Mouse (Mus musculus): Measurements from ENCODE around the gene Trim14. TPM values are rescaled to one million over a fixed set of nuclear protein-coding genes. Genes with fewer than 3 reads are reported as not detected.

Gene Trim14
- polyA plus RNA-seq, 1 experiment from 2014 or later: 1.7 TPM

GRCm38 (mm10) chr4:46543366-46544050, 7.6 kb upstream of the Trim14 start:
- Histone ChIP-seq H3K9ac (no peak overlapping the region), H3K27me3 (peaks cover 36% of the 10 kb centered on the region), H3K4me1 (replicated peaks) (no peaks in the 10 kb centered on the region), H3K27ac (no peak overlapping the region), H3K4me3 (no peak overlapping the region), H3K4me2 (no peak overlapping the region), H3K9me3 (replicated peaks) (no peaks in the 10 kb centered on the region), H3K36me3 (no peaks in the 10 kb centered on the region)
- WGBS: 83% methylated on average over 13 of the region's 13 CpGs
- ATAC-seq (replicated peaks; ENCODE audit: insufficient number of reproducible peaks, insufficient read depth, low FRiP score, low read depth): no peak

DNA sequence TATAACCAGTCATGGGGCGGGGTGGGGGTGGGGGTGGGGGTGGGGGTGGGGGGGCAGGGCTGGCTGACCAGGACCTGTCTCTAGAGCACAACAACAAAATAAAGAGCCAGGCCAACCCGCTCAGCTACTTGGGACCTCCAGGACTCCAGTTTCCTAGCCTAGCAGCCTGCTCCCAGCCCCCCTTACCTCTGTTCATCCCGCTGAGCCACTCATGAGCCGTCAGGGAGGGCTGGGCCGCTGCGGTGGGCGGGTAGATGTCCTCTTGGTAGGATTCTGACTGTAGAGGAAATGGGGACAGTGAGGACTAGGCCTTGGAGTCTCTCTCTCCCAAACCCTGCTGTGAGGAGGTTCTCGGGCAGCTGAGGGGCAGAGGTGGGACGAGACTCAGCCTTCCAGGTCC, 5.8 kb upstream of the Trim14 start:
- H3K9ac ChIP-seq: no peak overlapping the region
- 40% methylated on average over 9 of the region's 9 CpGs for WGBS
- no peak overlapping the region for H3K27ac ChIP-seq
- ATAC-seq (replicated peaks; ENCODE audit: insufficient number of reproducible peaks, insufficient read depth, low FRiP score, low read depth): no peak
- H3K36me3 ChIP-seq: no peaks in the 10 kb centered on the region
- H3K9me3 ChIP-seq (replicated peaks): no peaks in the 10 kb centered on the region
- no peak overlapping the region for H3K4me3 ChIP-seq
- peaks cover 48% of the 10 kb centered on the region for H3K27me3 ChIP-seq
- H3K4me1 ChIP-seq (replicated peaks): no peaks in the 10 kb centered on the region
- no peak overlapping the region for H3K4me2 ChIP-seq

GRCm38 (mm10) chr4:46539167-46539566, 3.2 kb upstream of the Trim14 start:
- Histone ChIP-seq H3K9ac (no peak overlapping the region), H3K4me2 (no peak overlapping the region), H3K27me3 (peaks cover 64% of the 10 kb centered on the region), H3K4me3 (no peak overlapping the region), H3K27ac (no peak overlapping the region), H3K36me3 (no peaks in the 10 kb centered on the region), H3K9me3 (replicated peaks) (no peaks in the 10 kb centered on the region), H3K4me1 (replicated peaks) (peaks cover 21% of the 10 kb centered on the region)
- no peak for ATAC-seq (replicated peaks; ENCODE audit: insufficient number of reproducible peaks, insufficient read depth, low FRiP score, low read depth)
- 63% methylated on average over 9 of the region's 9 CpGs for WGBS

- Histone ChIP-seq H3K36me3 (no peaks in the 10 kb centered on the region), H3K4me3 (peak overlapping the region; percentile 59), H3K9ac (peak overlapping the region; percentile 53), H3K9me3 (replicated peaks) (no peaks in the 10 kb centered on the region), H3K4me1 (replicated peaks) (peaks cover 24% of the 10 kb centered on the region), H3K4me2 (peak overlapping the region; percentile 80), H3K27ac (no peak overlapping the region), H3K27me3 (peaks cover 90% of the 10 kb centered on the region)
- WGBS: 5% methylated on average over 16 of the region's 16 CpGs
- ATAC-seq (replicated peaks; ENCODE audit: insufficient number of reproducible peaks, insufficient read depth, low FRiP score, low read depth): 0 out of 2 replicates have a peak, but pooled peaks have one; percentile 23
Measured at GRCm38 (mm10) chr4:46535094-46535830, 679 bp downstream of the Trim14 start.

GRCm38 (mm10) chr4:46533934-46534720, 1.8 kb downstream of the Trim14 start:
- 7% methylated on average over 29 of the region's 29 CpGs for WGBS
- H3K4me1 ChIP-seq (replicated peaks): peaks cover 24% of the 10 kb centered on the region
- peak overlapping the region; percentile 80 for H3K4me2 ChIP-seq
- no peak overlapping the region for H3K27ac ChIP-seq
- H3K4me3 ChIP-seq: peak overlapping the region; percentile 59
- H3K9me3 ChIP-seq (replicated peaks): no peaks in the 10 kb centered on the region
- H3K27me3 ChIP-seq: peaks cover 89% of the 10 kb centered on the region
- no peaks in the 10 kb centered on the region for H3K36me3 ChIP-seq
- peak overlapping the region; percentile 28; the same call in 1 of the 2 replicates for H3K9ac ChIP-seq
- no peak for ATAC-seq (replicated peaks; ENCODE audit: insufficient number of reproducible peaks, insufficient read depth, low FRiP score, low read depth)

DNA sequence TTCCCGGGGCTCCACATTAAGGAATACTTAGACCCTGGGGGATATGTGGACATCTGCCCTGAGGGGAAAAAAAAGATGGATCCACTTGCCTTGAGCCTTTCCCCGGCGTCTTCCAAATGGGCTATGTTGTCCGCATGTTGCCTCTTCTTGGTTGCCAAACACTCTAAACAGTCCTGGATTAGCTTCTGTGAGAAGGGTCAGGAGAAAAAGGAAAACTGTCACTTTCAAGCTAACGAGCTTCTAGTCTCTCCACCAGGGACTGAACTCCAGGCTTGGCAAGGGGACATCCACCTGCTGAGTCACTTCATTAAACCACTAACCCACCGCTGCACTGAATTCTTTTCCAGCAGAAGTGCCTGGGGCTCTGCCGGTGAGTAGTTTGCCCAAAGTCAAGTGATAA, 3.0 kb downstream of the Trim14 start:
- H3K36me3 ChIP-seq: no peaks in the 10 kb centered on the region
- H3K4me1 ChIP-seq (replicated peaks): peaks cover 24% of the 10 kb centered on the region
- peaks cover 80% of the 10 kb centered on the region for H3K27me3 ChIP-seq
- ATAC-seq (replicated peaks; ENCODE audit: insufficient number of reproducible peaks, insufficient read depth, low FRiP score, low read depth): no peak
- no peaks in the 10 kb centered on the region for H3K9me3 ChIP-seq (replicated peaks)
- 67% methylated on average over 7 of the region's 7 CpGs for WGBS
- no peak overlapping the region for H3K4me2 ChIP-seq
- no peak overlapping the region for H3K4me3 ChIP-seq
- no peak overlapping the region for H3K27ac ChIP-seq
- H3K9ac ChIP-seq: no peak overlapping the region

GRCm38 (mm10) chr4:46532511-46532910, 3.4 kb downstream of the Trim14 start:
- Histone ChIP-seq H3K4me3 (no peak overlapping the region), H3K27me3 (peaks cover 76% of the 10 kb centered on the region), H3K9me3 (replicated peaks) (no peaks in the 10 kb centered on the region), H3K4me2 (no peak overlapping the region), H3K9ac (no peak overlapping the region), H3K27ac (no peak overlapping the region), H3K4me1 (replicated peaks) (peaks cover 24% of the 10 kb centered on the region), H3K36me3 (no peaks in the 10 kb centered on the region)
- no peak for ATAC-seq (replicated peaks; ENCODE audit: insufficient number of reproducible peaks, insufficient read depth, low FRiP score, low read depth)
- WGBS: 78% methylated on average over 2 of the region's 2 CpGs

DNA sequence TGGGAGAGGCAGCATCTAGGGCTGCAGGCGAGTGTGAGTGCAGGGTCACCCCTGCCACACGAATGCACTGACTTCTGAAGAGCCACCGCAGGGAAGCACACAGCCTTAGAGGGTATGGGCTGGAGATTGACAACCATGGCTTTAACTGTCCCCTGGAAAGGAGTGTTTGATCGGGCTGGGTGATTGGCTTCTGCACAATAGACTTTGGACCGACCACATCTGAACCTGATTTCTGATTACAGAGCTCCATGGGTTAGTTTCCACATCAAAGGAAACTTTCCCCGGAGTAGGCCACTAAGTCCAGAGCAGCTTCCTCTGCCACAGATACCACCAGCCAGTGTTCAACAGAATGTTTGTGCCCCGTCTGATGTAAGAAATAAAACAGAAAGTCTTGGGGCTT, 6.2 kb downstream of the Trim14 start:
- Histone ChIP-seq H3K9ac (no peak overlapping the region), H3K36me3 (no peaks in the 10 kb centered on the region), H3K4me1 (replicated peaks) (peaks cover 14% of the 10 kb centered on the region), H3K4me3 (no peak overlapping the region), H3K9me3 (replicated peaks) (no peaks in the 10 kb centered on the region), H3K4me2 (no peak overlapping the region), H3K27ac (no peak overlapping the region), H3K27me3 (peaks cover 53% of the 10 kb centered on the region)
- no peak for ATAC-seq (replicated peaks; ENCODE audit: insufficient number of reproducible peaks, insufficient read depth, low FRiP score, low read depth)
- 60% methylated on average over 7 of the region's 7 CpGs for WGBS

GRCm38 (mm10) chr4:46527558-46527926, 8.4 kb downstream of the Trim14 start:
- peak overlapping the region; percentile 75 for H3K4me2 ChIP-seq
- peaks cover 36% of the 10 kb centered on the region for H3K27me3 ChIP-seq
- no peak overlapping the region for H3K27ac ChIP-seq
- H3K36me3 ChIP-seq: no peaks in the 10 kb centered on the region
- ATAC-seq (replicated peaks; ENCODE audit: insufficient number of reproducible peaks, insufficient read depth, low FRiP score, low read depth): peak; percentile 73
- 2% methylated on average over 4 of the region's 7 CpGs for WGBS
- H3K9me3 ChIP-seq (replicated peaks): no peaks in the 10 kb centered on the region
- H3K9ac ChIP-seq: peak overlapping the region; percentile 49
- peaks cover 5% of the 10 kb centered on the region; the same call in 1 of the 2 replicates for H3K4me1 ChIP-seq (replicated peaks)
- H3K4me3 ChIP-seq: peak overlapping the region; percentile 49

DNA sequence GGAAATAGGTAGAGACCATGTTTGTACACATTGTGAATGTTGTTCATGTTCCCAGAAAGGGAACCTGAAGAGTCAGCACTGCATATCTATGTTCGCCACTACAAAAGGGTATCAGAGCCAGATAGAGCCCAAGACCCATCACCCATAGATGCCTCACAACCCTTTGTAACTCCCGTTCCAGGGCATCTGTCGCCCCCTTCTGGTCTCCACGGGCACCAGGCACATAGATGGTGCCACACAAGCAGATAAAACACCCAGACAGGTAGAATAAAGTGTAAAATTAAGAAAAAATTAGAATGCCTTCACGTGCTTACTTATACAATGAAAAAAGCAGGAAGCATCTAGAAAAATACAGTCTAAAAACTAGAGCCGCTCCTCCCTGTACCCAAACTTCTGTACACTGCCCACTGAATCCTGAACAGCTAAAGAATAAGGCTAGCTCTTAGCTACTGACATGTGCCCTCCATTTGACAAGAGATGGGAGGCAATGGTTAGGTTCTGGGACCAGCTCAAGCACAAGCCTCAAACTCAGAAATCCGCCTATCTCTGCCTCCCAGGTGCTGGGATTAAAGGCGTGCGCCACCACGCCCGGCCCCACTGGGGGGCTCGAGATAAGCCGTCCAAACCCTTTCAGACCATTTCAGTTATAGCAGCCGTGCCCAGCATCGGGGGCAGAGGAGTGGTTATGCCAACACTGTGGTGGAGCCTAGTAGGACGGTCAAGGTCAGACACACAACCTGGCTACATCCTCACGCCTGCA, 9.0 kb downstream of the Trim14 start:
- WGBS: 21% methylated on average over 17 of the region's 17 CpGs
- Histone ChIP-seq H3K4me2 (peak overlapping the region; percentile 75), H3K9ac (peak overlapping the region; percentile 49), H3K4me3 (peak overlapping the region; percentile 49), H3K27me3 (peaks cover 31% of the 10 kb centered on the region), H3K36me3 (no peaks in the 10 kb centered on the region), H3K27ac (no peak overlapping the region), H3K4me1 (replicated peaks) (peaks cover 5% of the 10 kb centered on the region; the same call in 1 of the 2 replicates), H3K9me3 (replicated peaks) (no peaks in the 10 kb centered on the region)
- peak; percentile 45 for ATAC-seq (replicated peaks; ENCODE audit: insufficient number of reproducible peaks, insufficient read depth, low FRiP score, low read depth)

GRCm38 (mm10) chr4:46526226-46526625, 9.7 kb downstream of the Trim14 start:
- H3K4me2 ChIP-seq: no peak overlapping the region
- H3K36me3 ChIP-seq: no peaks in the 10 kb centered on the region
- no peak overlapping the region for H3K9ac ChIP-seq
- peaks cover 9% of the 10 kb centered on the region for H3K4me1 ChIP-seq (replicated peaks)
- H3K9me3 ChIP-seq (replicated peaks): no peaks in the 10 kb centered on the region
- no peak for ATAC-seq (replicated peaks; ENCODE audit: insufficient number of reproducible peaks, insufficient read depth, low FRiP score, low read depth)
- H3K4me3 ChIP-seq: no peak overlapping the region
- peaks cover 24% of the 10 kb centered on the region; the same call in 1 of the 2 replicates for H3K27me3 ChIP-seq
- 88% methylated on average over 3 of the region's 3 CpGs for WGBS
- no peak overlapping the region for H3K27ac ChIP-seq
